Mouse (Mus musculus) thymus, adult 2 months (tissue): ENCODE results near the gene Dnajc11.

ENCODE experiments used
- CTCF ChIP-seq: fragments of 200-500 bp; IDR thresholded peaks from 2 replicates; pipeline ENCODE4 v1.5.1; 2012; ENCODE audit warnings: mild to moderate bottlenecking, control low read depth, low read length, moderate library complexity, borderline replicate concordance; ENCODE audit not compliant: control insufficient read depth, poor library complexity, insufficient read depth; ENCODE audit errors: extremely low read depth
- POLR2A ChIP-seq: fragments of 200-500 bp; IDR thresholded peaks from 2 replicates; pipeline ENCODE4 v1.6.1; 2012; ENCODE audit warnings: mild to moderate bottlenecking, low read length, control low read depth, moderate library complexity; ENCODE audit not compliant: control insufficient read depth, poor library complexity, insufficient read depth; ENCODE audit errors: extremely low read depth

DNA sequence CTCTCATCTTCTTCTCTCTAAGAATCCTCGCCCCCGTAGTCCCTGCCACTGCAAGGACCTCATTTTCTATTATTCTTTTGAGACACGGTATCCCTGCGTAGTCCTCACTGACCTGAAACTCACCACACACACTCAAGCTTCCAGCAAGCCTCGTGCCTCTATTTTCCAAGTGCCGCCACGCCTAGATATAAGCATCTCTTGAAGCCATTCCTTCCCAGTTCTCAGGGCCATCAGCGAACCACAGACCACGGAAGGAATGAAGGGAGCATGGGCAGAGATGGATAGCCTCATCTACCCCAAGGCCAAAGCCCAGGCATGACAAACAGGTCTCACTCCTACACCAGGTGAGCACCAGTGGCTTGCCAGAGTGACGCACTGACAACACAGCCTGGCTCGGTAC, 91.0 kb downstream of the Dnajc11 start:
- TF ChIP-seq CTCF (no peak), POLR2A (no peak)
